Mouse (Mus musculus): ENCODE measurements around the gene Dcaf4.

Dcaf4 gene

GRCm38 (mm10) chr12:83536039-83536438, 15.8 kb downstream of the Dcaf4 start:
- in situ Hi-C loops (cut with MboI, MseI): no loop called here

- in situ Hi-C loops (cut with MboI, MseI): no loop called here
Measured at GRCm38 (mm10) chr12:83543997-83544396, 23.7 kb downstream of the Dcaf4 start.

GRCm38 (mm10) chr12:83544791-83545190, 24.5 kb downstream of the Dcaf4 start:
- in situ Hi-C loops (cut with MboI, MseI): no loop called here

DNA sequence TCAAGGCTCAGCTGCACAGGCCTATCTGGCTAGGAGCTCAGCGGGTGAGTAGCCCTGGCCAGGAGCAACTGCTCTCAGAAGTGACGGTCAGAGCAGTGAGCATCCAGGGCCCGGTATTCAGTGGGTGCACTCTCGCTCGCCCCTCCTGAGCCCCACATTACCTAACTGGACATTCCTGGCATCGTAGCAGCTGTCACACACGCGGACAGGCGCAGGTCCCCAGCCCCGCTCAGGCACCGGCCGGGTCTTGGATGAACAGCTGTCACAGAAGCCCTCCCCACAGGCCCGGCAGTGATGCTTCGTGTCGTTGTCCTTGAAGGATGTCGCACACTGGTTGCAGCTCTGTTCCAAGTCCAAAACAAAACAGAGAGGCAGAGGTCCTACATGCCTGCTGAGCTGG, 31.0 kb downstream of the Dcaf4 start:
- in situ Hi-C loops (cut with MboI, MseI): no loop called here

DNA sequence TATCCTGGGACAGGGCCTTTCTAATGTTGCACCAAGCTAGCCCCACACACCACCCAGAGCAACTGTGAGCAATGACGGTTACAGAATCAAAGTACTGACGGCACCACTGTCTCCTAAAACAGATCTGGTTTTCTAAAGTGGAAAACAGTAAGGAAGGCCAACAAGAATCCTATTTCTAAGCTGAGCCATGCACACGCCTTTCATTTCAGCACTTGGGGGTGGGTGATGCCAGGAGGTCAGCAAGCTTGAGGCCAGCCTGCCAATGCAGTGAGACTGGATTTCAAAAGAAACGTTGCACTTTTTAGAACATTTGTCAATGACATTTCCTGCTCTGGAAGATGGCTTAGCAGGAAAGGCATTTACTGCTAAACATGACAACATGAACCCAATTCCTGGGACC, 33.5 kb downstream of the Dcaf4 start:
- in situ Hi-C loops (cut with MboI, MseI): no loop called here

DNA sequence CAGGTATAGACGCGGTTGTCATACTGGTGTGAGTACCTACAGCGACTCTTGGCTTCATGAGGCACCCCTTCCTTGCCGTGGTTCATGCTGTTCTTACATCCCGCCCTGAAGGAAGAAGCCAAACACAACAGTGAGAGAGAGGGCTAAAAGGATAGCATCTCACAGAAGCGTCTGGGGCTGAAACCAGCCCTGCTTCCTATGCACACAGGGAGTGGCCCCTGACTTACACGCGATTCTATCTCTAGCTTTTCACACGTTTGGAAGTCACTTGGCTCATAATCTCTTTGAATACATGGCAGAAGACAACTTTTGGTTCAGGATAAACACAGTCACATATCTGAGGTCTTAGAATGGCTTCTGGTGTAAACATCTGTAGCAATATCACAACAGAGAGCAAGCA, 35.3 kb downstream of the Dcaf4 start:
- in situ Hi-C loops (cut with MboI, MseI): no loop called here

DNA sequence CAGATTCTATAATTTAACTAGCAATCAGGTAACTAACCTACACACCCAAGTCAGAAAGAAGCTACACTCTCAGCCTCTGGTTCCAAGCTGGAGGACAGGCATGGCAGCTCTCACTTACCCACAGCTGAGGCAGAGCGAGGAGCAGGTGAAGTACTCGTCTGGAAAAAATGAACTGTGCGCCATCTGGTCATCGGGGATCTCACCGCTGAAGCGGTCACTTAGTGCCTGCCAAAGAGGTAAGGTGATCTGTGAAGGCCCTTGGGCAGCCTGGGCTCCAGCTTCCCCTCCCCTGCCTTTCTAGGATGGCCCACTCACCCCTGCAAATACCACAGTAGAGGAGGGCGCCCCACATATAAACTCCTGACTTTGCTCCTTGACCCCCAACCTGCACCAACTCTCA, 38.2 kb downstream of the Dcaf4 start:
- in situ Hi-C loops (cut with MboI, MseI): no loop called here

- in situ Hi-C loops (cut with MboI, MseI): no loop called here
Measured at GRCm38 (mm10) chr12:83560189-83560588, 39.9 kb downstream of the Dcaf4 start.

DNA sequence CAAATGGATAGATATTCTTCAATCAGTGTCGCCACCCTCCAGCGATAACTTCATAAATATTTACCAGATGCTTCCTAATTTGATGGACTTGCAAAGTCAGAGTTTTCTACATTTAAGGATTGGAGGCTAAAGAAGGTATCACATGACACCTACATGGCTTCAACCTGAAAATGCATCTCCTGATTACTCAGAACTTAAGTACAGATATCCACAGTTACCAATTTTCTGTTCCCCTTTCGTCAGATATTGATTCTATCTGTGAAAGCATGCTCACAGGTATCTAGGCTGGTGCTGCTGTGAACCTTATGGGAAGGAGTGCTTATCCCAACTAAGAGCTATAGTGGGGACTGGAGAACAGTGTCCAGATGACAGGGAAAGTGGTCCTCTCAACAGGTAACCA, 42.3 kb downstream of the Dcaf4 start:
- in situ Hi-C loops (cut with MboI, MseI): no loop called here

- in situ Hi-C loops (cut with MboI, MseI): no loop called here
Measured at GRCm38 (mm10) chr12:83569866-83570265, 49.6 kb downstream of the Dcaf4 start.

GRCm38 (mm10) chr12:83572717-83573116, 52.5 kb downstream of the Dcaf4 start:
- in situ Hi-C loops (cut with MboI, MseI): no loop called here

- in situ Hi-C loops (cut with MboI, MseI): no loop called here
Measured at GRCm38 (mm10) chr12:83577445-83577844, 57.2 kb downstream of the Dcaf4 start.

- in situ Hi-C loops (cut with MboI, MseI): no loop called here
Measured at GRCm38 (mm10) chr12:83578356-83578755, 58.1 kb downstream of the Dcaf4 start.

DNA sequence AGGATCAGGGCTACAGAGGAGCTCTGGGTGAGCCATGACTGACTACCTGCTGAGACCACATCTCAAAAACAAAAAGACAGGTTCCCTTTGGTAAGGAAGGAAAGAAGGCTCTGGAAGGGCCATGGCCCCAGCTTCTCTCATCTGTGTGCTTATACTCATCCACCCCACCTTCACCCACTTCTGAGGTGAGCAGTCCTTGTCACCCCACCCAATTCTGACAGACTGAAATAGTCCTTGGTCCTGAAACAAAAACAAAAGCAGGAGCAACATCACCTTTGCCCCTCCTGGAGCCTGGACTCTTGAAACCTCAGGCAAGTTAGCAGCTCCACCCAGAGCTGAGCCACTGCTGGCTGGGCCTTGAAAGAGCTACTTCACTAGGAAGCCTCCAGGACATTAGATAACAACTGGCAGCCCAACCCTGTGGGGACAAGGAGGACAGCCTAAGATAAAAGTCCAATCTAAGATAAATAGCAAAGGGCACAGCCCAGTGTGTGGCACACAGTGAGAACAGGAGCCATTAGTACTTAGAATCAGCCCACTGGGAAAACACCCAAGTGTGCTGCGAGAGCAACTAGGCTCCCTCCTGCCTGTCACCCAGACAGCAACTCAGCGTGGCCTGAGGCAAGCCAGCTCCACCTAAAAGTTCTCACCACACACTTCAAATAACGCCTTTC, 58.8 kb downstream of the Dcaf4 start:
- in situ Hi-C loops (cut with MboI, MseI): no loop called here

GRCm38 (mm10) chr12:83580283-83580682, 60.0 kb downstream of the Dcaf4 start:
- in situ Hi-C loops (cut with MboI, MseI): no loop called here

GRCm38 (mm10) chr12:83582106-83582505, 61.8 kb downstream of the Dcaf4 start:
- in situ Hi-C loops (cut with MboI, MseI): no loop called here

GRCm38 (mm10) chr12:83582747-83583146, 62.5 kb downstream of the Dcaf4 start:
- in situ Hi-C loops (cut with MboI, MseI): no loop called here

DNA sequence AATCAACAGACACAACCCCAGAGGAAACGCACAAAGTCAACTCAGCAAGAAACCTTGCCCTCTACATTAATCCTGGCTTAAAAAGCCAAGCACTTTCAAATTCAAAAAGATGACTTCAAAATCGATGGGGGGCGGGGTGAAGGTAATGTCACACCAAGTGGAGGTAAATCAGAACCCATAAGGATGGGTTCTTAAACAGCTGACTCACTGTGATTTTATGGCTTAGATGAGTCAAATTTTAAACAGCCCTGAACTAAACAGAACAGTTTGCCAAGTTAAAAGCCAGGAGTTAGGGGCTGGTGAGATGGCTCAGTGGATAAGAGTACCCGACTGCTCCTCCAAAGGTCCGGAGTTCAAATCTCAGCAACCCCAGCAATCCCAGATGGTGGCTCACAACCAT, 66.4 kb downstream of the Dcaf4 start:
- in situ Hi-C loops (cut with MboI, MseI): no loop called here
